Mouse (Mus musculus) embryonic facial prominence, embryonic 11.5 days (tissue): ENCODE results near the gene Auts2. TPM values are rescaled to one million over a fixed set of nuclear protein-coding genes. Genes with fewer than 3 reads are reported as not detected.

Source experiments
- ATAC-seq: fragments of 200-750 bp; cut with Nextera tagmentation; replicated peaks from 2 replicates; pipeline ENCODE4 v1.8.0; 2017; ENCODE audit warnings: low read depth; ENCODE audit not compliant: insufficient number of reproducible peaks, low FRiP score, low TSS enrichment
- DNase-seq: peaks from one replicate; pipeline ENCODE4 v3.0.0-alpha.2; 2015; ENCODE audit warnings: low spot score
- H3K27ac ChIP-seq: fragments of 300-500 bp; sonication (generic); replicated peaks from 2 replicates; pipeline ENCODE4 v1.5.1; 2014; ENCODE audit warnings: mild to moderate bottlenecking, low read depth, low read length, control low read depth
- H3K27me3 ChIP-seq: fragments of 300-500 bp; sonication (generic); 2 replicates; pipeline ENCODE4 v1.6.1; 2014; ENCODE audit warnings: mild to moderate bottlenecking, low read length, moderate library complexity, mixed read lengths; ENCODE audit not compliant: control insufficient read depth, insufficient read depth
- H3K36me3 ChIP-seq: fragments of 300-500 bp; sonication (generic); replicated peaks from 2 replicates; pipeline ENCODE4 v1.6.1; 2014; ENCODE audit warnings: low read depth, mild to moderate bottlenecking, low read length, moderate library complexity, mixed read lengths; ENCODE audit not compliant: control insufficient read depth, insufficient read depth
- H3K4me1 ChIP-seq: fragments of 300-500 bp; sonication (generic); 2 replicates; pipeline ENCODE4 v1.6.1; 2014; ENCODE audit warnings: low read length, mixed read lengths; ENCODE audit not compliant: control insufficient read depth, insufficient read depth
- H3K4me2 ChIP-seq: fragments of 300-500 bp; sonication (generic); 2 replicates; pipeline ENCODE4 v1.6.1; 2014; ENCODE audit warnings: low read depth, mild to moderate bottlenecking, control low read depth, low read length, moderate library complexity
- H3K4me3 ChIP-seq: fragments of 300-500 bp; sonication (generic); 2 replicates; pipeline ENCODE4 v1.5.1; 2014; ENCODE audit warnings: low read depth, low read length, control low read depth
- H3K9ac ChIP-seq: fragments of 300-500 bp; sonication (generic); replicated peaks from 2 replicates; pipeline ENCODE4 v1.6.1; 2014; ENCODE audit warnings: mild to moderate bottlenecking, control low read depth, low read length
- H3K9me3 ChIP-seq: fragments of 300-500 bp; sonication (generic); replicated peaks from 2 replicates; pipeline ENCODE4 v1.6.1; 2016; ENCODE audit warnings: mild to moderate bottlenecking, low read length, inconsistent platforms, mixed read lengths; ENCODE audit not compliant: control insufficient read depth
- WGBS: fragments of 180-500 bp; shearing (Covaris S2); extraction: QIAGEN DNeasy Blood & Tissue Kit; methylation state at CpG from one replicate; pipeline ENCODE4 v1.1.7; 2014; 5-methylcytosine and 5-hydroxymethylcytosine counted together
- polyA plus RNA-seq: library from polyadenylated mRNA; unstranded; fragments of >200 nt; fragmentation: Nextera tagmentation; extraction: Ambion mirVana; gene quantifications from 2 replicates; pipeline ENCODE4 v1.2.1, GENCODE M21; 2014

Gene Auts2
- polyA plus RNA-seq, 1 experiment from 2014 or later, result 30.5 TPM

- no peak for ATAC-seq
- Histone ChIP-seq H3K4me1 (peaks cover 4% of the 10 kb centered on the region), H3K4me2 (no peak overlapping the region), H3K27ac (no peak overlapping the region), H3K9ac (no peak overlapping the region), H3K4me3 (no peak overlapping the region), H3K36me3 (no peaks in the 10 kb centered on the region), H3K27me3 (no peaks in the 10 kb centered on the region), H3K9me3 (no peaks in the 10 kb centered on the region)
- DNase-seq, result peak; percentile 41
- WGBS, result 23% methylated on average over 2 of the region's 2 CpGs
These were observed 598.4 kb downstream of the Auts2 start for GRCm38 (mm10) chr5:131944761-131945160.

DNA sequence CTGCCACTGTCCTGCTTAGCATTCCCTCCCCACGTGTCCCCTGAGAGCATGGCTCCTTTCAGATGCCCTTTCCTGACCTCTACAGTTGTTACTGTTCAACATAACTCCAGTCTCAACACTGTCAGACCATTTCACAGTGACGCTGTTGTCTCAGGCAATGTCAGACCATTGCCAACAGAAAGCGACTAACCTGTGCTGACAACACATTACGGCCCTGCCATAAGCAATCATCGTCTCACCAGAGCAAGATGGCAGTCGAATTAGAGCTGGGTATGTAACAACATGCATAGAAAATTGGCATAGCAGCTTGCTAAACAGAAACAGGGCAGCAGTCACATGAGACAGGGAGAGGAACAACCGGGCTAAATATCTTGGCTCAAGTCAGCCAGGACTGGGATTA, 614.4 kb downstream of the Auts2 start:
- ATAC-seq (no peak), DNase-seq (peak; percentile 61)
- Histone ChIP-seq H3K4me1 (no peaks in the 10 kb centered on the region), H3K9me3 (no peaks in the 10 kb centered on the region), H3K4me3 (no peak overlapping the region), H3K9ac (no peak overlapping the region), H3K4me2 (no peak overlapping the region), H3K27ac (no peak overlapping the region), H3K27me3 (no peaks in the 10 kb centered on the region), H3K36me3 (no peaks in the 10 kb centered on the region)
- 55% methylated on average over 7 of the region's 7 CpGs for WGBS

- Histone ChIP-seq H3K27ac (no peak overlapping the region), H3K27me3 (no peaks in the 10 kb centered on the region), H3K9me3 (no peaks in the 10 kb centered on the region), H3K9ac (no peak overlapping the region), H3K4me1 (no peaks in the 10 kb centered on the region), H3K36me3 (no peaks in the 10 kb centered on the region), H3K4me3 (no peak overlapping the region), H3K4me2 (no peak overlapping the region)
- WGBS, result 91% methylated on average over 4 of the region's 4 CpGs
- ATAC-seq (no peak), DNase-seq (no peak)
These were observed 620.4 kb downstream of the Auts2 start for GRCm38 (mm10) chr5:131922759-131923158.

GRCm38 (mm10) chr5:131922118-131922517, 621.0 kb downstream of the Auts2 start:
- Histone ChIP-seq H3K4me1 (no peaks in the 10 kb centered on the region), H3K9ac (no peak overlapping the region), H3K9me3 (no peaks in the 10 kb centered on the region), H3K4me3 (no peak overlapping the region), H3K36me3 (no peaks in the 10 kb centered on the region), H3K27ac (no peak overlapping the region), H3K27me3 (no peaks in the 10 kb centered on the region), H3K4me2 (no peak overlapping the region)
- ATAC-seq, result no peak
- WGBS, result 73% methylated on average over 5 of the region's 5 CpGs
- no peak for DNase-seq

- no peak overlapping the region for H3K4me3 ChIP-seq
- no peak overlapping the region for H3K27ac ChIP-seq
- DNase-seq (no peak), ATAC-seq (no peak)
- H3K9ac ChIP-seq, result no peak overlapping the region
- no peaks in the 10 kb centered on the region for H3K27me3 ChIP-seq
- WGBS, result 67% methylated on average over 12 of the region's 12 CpGs
- no peaks in the 10 kb centered on the region for H3K36me3 ChIP-seq
- H3K9me3 ChIP-seq, result no peaks in the 10 kb centered on the region
- H3K4me2 ChIP-seq, result no peak overlapping the region
- no peaks in the 10 kb centered on the region for H3K4me1 ChIP-seq
These were observed 623.0 kb downstream of the Auts2 start for GRCm38 (mm10) chr5:131919983-131920777.

DNA sequence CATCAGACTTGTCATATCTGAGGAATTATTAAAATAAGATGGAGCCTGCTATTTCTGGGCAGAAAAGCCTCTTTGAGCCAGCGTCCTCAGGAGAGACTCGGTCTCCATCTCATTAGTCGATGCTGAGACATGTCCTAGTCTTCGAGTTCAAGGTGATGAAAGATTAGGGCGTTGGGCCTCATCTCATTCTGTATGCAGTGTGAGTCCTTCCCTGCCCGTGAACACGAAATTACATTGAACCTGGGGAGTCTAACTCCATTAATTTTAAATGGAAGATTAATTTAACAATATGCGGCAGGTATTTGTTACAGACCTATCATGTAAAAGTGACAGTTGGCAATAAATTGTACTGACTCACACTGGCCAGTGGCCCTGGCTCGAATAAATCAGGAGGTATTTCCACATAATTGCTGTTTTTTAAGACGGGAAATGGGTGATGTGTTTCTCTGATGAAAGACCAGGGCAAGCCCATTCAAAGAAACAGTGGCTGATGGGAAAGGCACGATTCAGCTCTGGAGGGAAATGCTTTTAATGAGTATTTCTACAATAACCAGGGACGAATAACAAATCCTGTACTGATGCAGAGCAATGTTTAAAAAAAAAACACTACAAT, 626.2 kb downstream of the Auts2 start:
- no peak overlapping the region for H3K4me3 ChIP-seq
- 76% methylated on average over 12 of the region's 12 CpGs for WGBS
- no peak overlapping the region for H3K27ac ChIP-seq
- ATAC-seq (no peak), DNase-seq (no peak)
- no peak overlapping the region for H3K4me2 ChIP-seq
- H3K36me3 ChIP-seq, result no peaks in the 10 kb centered on the region
- no peaks in the 10 kb centered on the region for H3K4me1 ChIP-seq
- no peak overlapping the region for H3K9ac ChIP-seq
- H3K9me3 ChIP-seq, result no peaks in the 10 kb centered on the region
- no peaks in the 10 kb centered on the region for H3K27me3 ChIP-seq

- 67% methylated on average over 8 of the region's 8 CpGs for WGBS
- Histone ChIP-seq H3K9me3 (no peaks in the 10 kb centered on the region), H3K9ac (no peak overlapping the region), H3K4me2 (no peak overlapping the region), H3K27me3 (no peaks in the 10 kb centered on the region), H3K4me3 (no peak overlapping the region), H3K4me1 (no peaks in the 10 kb centered on the region), H3K27ac (no peak overlapping the region), H3K36me3 (no peaks in the 10 kb centered on the region)
- ATAC-seq, result no peak
- DNase-seq, result no peak
These were observed 629.6 kb downstream of the Auts2 start for GRCm38 (mm10) chr5:131913562-131913961.

- no peak overlapping the region for H3K9ac ChIP-seq
- H3K4me2 ChIP-seq, result no peak overlapping the region
- WGBS, result 60% methylated on average over 1 of the region's 1 CpGs
- H3K4me3 ChIP-seq, result no peak overlapping the region
- no peaks in the 10 kb centered on the region for H3K4me1 ChIP-seq
- no peaks in the 10 kb centered on the region for H3K27me3 ChIP-seq
- no peak for ATAC-seq
- no peak overlapping the region for H3K27ac ChIP-seq
- H3K36me3 ChIP-seq, result no peaks in the 10 kb centered on the region
- H3K9me3 ChIP-seq, result no peaks in the 10 kb centered on the region
- DNase-seq, result no peak
These were observed 630.2 kb downstream of the Auts2 start for GRCm38 (mm10) chr5:131912983-131913382.
